In genomic region chr17:13899241-13899640, GRCm38 (mm10) we compare ENCODE assay signal across 29 mouse cellular contexts. TPM values are rescaled to one million over a fixed set of nuclear protein-coding genes. Genes with fewer than 3 reads are reported as not detected.
DNase-seq lines count a peak whose midpoint lies in the region; ATAC-seq lines count a peak whose summit lies in the region.
"Had no signal": no experiment of that assay in that cellular context is flagged by ENCODE, and none has a peak within 500 bp of the region (broad histone marks: within the 10 kb centered on the region; RNA-seq: fewer than 3 reads in every experiment).

No protein-coding gene starts in this region.

- no peak overlapping the region for H3K27ac ChIP-seq in midbrain, embryonic 13.5 days
- H3K27ac ChIP-seq in midbrain, embryonic 14.5 days (replicated peaks; ENCODE audit: low read depth, low read length) = no peak overlapping the region
- H3K27ac ChIP-seq: forebrain, embryonic 12.5 days; kidney, embryonic 15.5 days; limb, embryonic 13.5 days; liver, embryonic 15.5 days; lung, embryonic 15.5 days; neural tube, embryonic 13.5 days had no signal

- no peaks in the 10 kb centered on the region for H3K9me3 ChIP-seq in midbrain, embryonic 13.5 days
- H3K9me3 ChIP-seq in midbrain, embryonic 14.5 days (ENCODE audit: control insufficient read depth, low read length) = no peaks in the 10 kb centered on the region
- H3K9me3 ChIP-seq: forebrain, embryonic 12.5 days; heart, embryonic 12.5 days; kidney, embryonic 15.5 days; limb, embryonic 13.5 days; liver, embryonic 15.5 days; lung, embryonic 15.5 days; neural tube, embryonic 13.5 days had no signal

- no peak overlapping the region for H3K4me2 ChIP-seq in midbrain, embryonic 13.5 days (replicated peaks)
- no peak overlapping the region for H3K4me2 ChIP-seq in midbrain, embryonic 14.5 days (ENCODE audit: low read length)
- H3K4me2 ChIP-seq: forebrain, embryonic 12.5 days; heart, embryonic 12.5 days; kidney, embryonic 15.5 days; limb, embryonic 13.5 days; liver, embryonic 15.5 days; lung, embryonic 15.5 days; neural tube, embryonic 13.5 days had no signal

- ATAC-seq in midbrain, embryonic 13.5 days = 0 out of 2 replicates have a peak, but pooled peaks have one; percentile 17
- no peak for ATAC-seq in midbrain, embryonic 14.5 days (ENCODE audit: low FRiP score, low TSS enrichment)
- ATAC-seq: Patski had no signal

- WGBS in midbrain, embryonic 13.5 days = 90% methylated on average over 7 of the region's 7 CpGs
- 92% methylated on average over 7 of the region's 7 CpGs for WGBS in midbrain, embryonic 14.5 days

- no peak overlapping the region for H3K4me3 ChIP-seq in midbrain, embryonic 13.5 days (replicated peaks)
- no peak overlapping the region for H3K4me3 ChIP-seq in midbrain, embryonic 14.5 days (replicated peaks; ENCODE audit: low read depth, low read length)
- H3K4me3 ChIP-seq: forebrain, embryonic 12.5 days; heart, embryonic 12.5 days; kidney, embryonic 15.5 days; limb, embryonic 13.5 days; liver, embryonic 15.5 days; lung, embryonic 15.5 days; neural tube, embryonic 13.5 days had no signal

- H3K36me3 ChIP-seq in midbrain, embryonic 13.5 days = peaks cover 64% of the 10 kb centered on the region
- peaks cover 76% of the 10 kb centered on the region for H3K36me3 ChIP-seq in midbrain, embryonic 14.5 days (ENCODE audit: control insufficient read depth, insufficient read depth, low read length)

- H3K9ac ChIP-seq in midbrain, embryonic 13.5 days (replicated peaks) = no peak overlapping the region
- H3K9ac ChIP-seq in midbrain, embryonic 14.5 days (replicated peaks; ENCODE audit: low read length) = no peak overlapping the region
- H3K9ac ChIP-seq: forebrain, embryonic 12.5 days; heart, embryonic 12.5 days; kidney, embryonic 15.5 days; limb, embryonic 13.5 days; liver, embryonic 15.5 days; lung, embryonic 15.5 days; neural tube, embryonic 13.5 days had no signal

- no peaks in the 10 kb centered on the region for H3K4me1 ChIP-seq in midbrain, embryonic 13.5 days (replicated peaks)
- H3K4me1 ChIP-seq in midbrain, embryonic 14.5 days (ENCODE audit: control insufficient read depth, insufficient read depth, low read length) = no peaks in the 10 kb centered on the region
- H3K4me1 ChIP-seq: forebrain, embryonic 12.5 days; kidney, embryonic 15.5 days; liver, embryonic 15.5 days; lung, embryonic 15.5 days; neural tube, embryonic 13.5 days had no signal

- no peaks in the 10 kb centered on the region for H3K27me3 ChIP-seq in midbrain, embryonic 13.5 days
- no peaks in the 10 kb centered on the region for H3K27me3 ChIP-seq in midbrain, embryonic 14.5 days (ENCODE audit: control insufficient read depth, insufficient read depth, low read length)
- H3K27me3 ChIP-seq: forebrain, embryonic 12.5 days; heart, embryonic 12.5 days; kidney, embryonic 15.5 days; limb, embryonic 13.5 days; liver, embryonic 15.5 days; lung, embryonic 15.5 days; neural tube, embryonic 13.5 days; Patski had no signal

- peak; percentile 13 for DNase-seq in gastrocnemius, adult 18-20 months (ENCODE audit: low spot score)
- DNase-seq in gastrocnemius, adult 8-10 months (ENCODE audit: low spot score in 2 of 2) = no peak
- DNase-seq in midbrain, embryonic 14.5 days = no peak
- DNase-seq in adrenal gland, postnatal 10 days = peak; percentile 49
- no peak for DNase-seq in MN1 (ENCODE audit: low spot score)
- DNase-seq in cerebellum, adult 9-10 months = no peak
- DNase-seq: cerebellum, adult 8-10 months; gastrocnemius, postnatal 10 days; heart, postnatal 10 days; kidney, adult 11 months; kidney, postnatal 4 days; lung, postnatal 4 days; retina, postnatal 1 day; right cerebral cortex, postnatal 25 days; spleen, adult 18-20 months had no signal

RNA-seq across cellular contexts. Expression of gene Gm7168, which starts 48.9 kb away (rescaled TPM):
- not detected for total RNA-seq in gastrocnemius, adult 18-20 months (2021)
- not detected for total RNA-seq in gastrocnemius, adult 8-10 months (2022)
- polyA plus RNA-seq in midbrain, embryonic 13.5 days (2015; fragmentation: Nextera tagmentation; extraction: Ambion mirVana) = not detected in 2 replicates
- not detected in 2 replicates for polyA plus RNA-seq in midbrain, embryonic 14.5 days (2014; fragmentation: Nextera tagmentation; extraction: Ambion mirVana)
- not detected for total RNA-seq in adrenal gland, postnatal 10 days (2021)
- total RNA-seq: common myeloid progenitor, adult 5-6 weeks; gastrocnemius, postnatal 10 days; heart, postnatal 10 days; left cerebral cortex, postnatal 14 days; megakaryocyte-erythroid progenitor cell, adult 5-6 weeks had no signal
- polyA plus RNA-seq: forebrain, embryonic 12.5 days; heart, embryonic 12.5 days; hindbrain, embryonic 11.5 days; kidney, embryonic 15.5 days; limb, embryonic 13.5 days; liver, embryonic 15.5 days; lung, embryonic 15.5 days; neural tube, embryonic 13.5 days; Patski; urinary bladder, adult 2 months had no signal

Comparison
In these comparisons a context has a peak if more than half of its experiments do, and no peak if none do; other contexts are left out.
1. DNase-seq: peak in gastrocnemius, adult 18-20 months (single experiment) and adrenal gland, postnatal 10 days (single experiment); none in gastrocnemius, adult 8-10 months (0 of 2), midbrain, embryonic 14.5 days (single experiment), MN1 (single experiment) and cerebellum, adult 9-10 months (single experiment).